Mouse (Mus musculus): Measurements from ENCODE around the gene Apol7b. TPM values are rescaled to one million over a fixed set of nuclear protein-coding genes. Genes with fewer than 3 reads are reported as not detected.
"Not testable (repeated sequence)": the region's sequence is repeated elsewhere in the genome, so short reads cannot be mapped to it uniquely, and the experiment has no call there.

The Apol7b gene
- total RNA-seq, 2 experiments from 2014 or later: 2.3 TPM; not detected in 1

- not testable (repeated sequence) for ATAC-seq (replicated peaks; ENCODE audit: low FRiP score, low TSS enrichment, poor library complexity, severe bottlenecking)
These were observed 53.5 kb downstream of the Apol7b start for GRCm38 (mm10) chr15:77393832-77394231.

- no peak for ATAC-seq (replicated peaks; ENCODE audit: low FRiP score, low TSS enrichment, poor library complexity, severe bottlenecking)
These were observed 59.8 kb downstream of the Apol7b start for GRCm38 (mm10) chr15:77387462-77387861.

GRCm38 (mm10) chr15:77384340-77385030 lies 62.8 kb downstream of the Apol7b start:
- no peak for ATAC-seq (replicated peaks; ENCODE audit: low FRiP score, low TSS enrichment, poor library complexity, severe bottlenecking)

GRCm38 (mm10) chr15:77382880-77383279 lies 64.4 kb downstream of the Apol7b start:
- ATAC-seq (replicated peaks; ENCODE audit: low FRiP score, low TSS enrichment, poor library complexity, severe bottlenecking): no peak

GRCm38 (mm10) chr15:77382271-77382850 lies 64.9 kb downstream of the Apol7b start:
- ATAC-seq (replicated peaks; ENCODE audit: low FRiP score, low TSS enrichment, poor library complexity, severe bottlenecking): no peak

- no peak for ATAC-seq (replicated peaks; ENCODE audit: low FRiP score, low TSS enrichment, poor library complexity, severe bottlenecking)
These were observed 65.8 kb downstream of the Apol7b start for GRCm38 (mm10) chr15:77381481-77381880.

GRCm38 (mm10) chr15:77379921-77380320 lies 67.4 kb downstream of the Apol7b start:
- no peak for ATAC-seq (replicated peaks; ENCODE audit: low FRiP score, low TSS enrichment, poor library complexity, severe bottlenecking)

GRCm38 (mm10) chr15:77377419-77377818 lies 69.9 kb downstream of the Apol7b start:
- no peak for ATAC-seq (replicated peaks; ENCODE audit: low FRiP score, low TSS enrichment, poor library complexity, severe bottlenecking)

GRCm38 (mm10) chr15:77376920-77377319 lies 70.4 kb downstream of the Apol7b start:
- no peak for ATAC-seq (replicated peaks; ENCODE audit: low FRiP score, low TSS enrichment, poor library complexity, severe bottlenecking)

Other genes starting within 250 kb of the Apol7b start
- 0.37 and 1.8 TPM in 2 replicates for gene Rbfox2, start 140.5 kb downstream of the Apol7b start, total RNA-seq (2014; fragmentation: Nextera tagmentation)
- gene Rbfox2, start 140.5 kb downstream of the Apol7b start, total RNA-seq (2017): 0.28 and 1.4 TPM in 2 replicates
- not detected in 2 replicates for gene Apol7a, start 48.4 kb downstream of the Apol7b start, total RNA-seq (2014; fragmentation: Nextera tagmentation)
- gene Apol7a, start 48.4 kb downstream of the Apol7b start, total RNA-seq (2017): not detected in 2 replicates
- not detected in 2 replicates for gene Apol9a, start 36.4 kb downstream of the Apol7b start, total RNA-seq (2014; fragmentation: Nextera tagmentation)
- 0.99 TPM in 1 of 2 replicates, not detected in the other for gene Apol9a, start 36.4 kb downstream of the Apol7b start, total RNA-seq (2017)
- not detected in 2 replicates for gene Apol10a, start 29.6 kb upstream of the Apol7b start, total RNA-seq (2014; fragmentation: Nextera tagmentation)
- gene Apol10a, start 29.6 kb upstream of the Apol7b start, total RNA-seq (2017): not detected in 2 replicates
- gene Apol11a, start 60.8 kb upstream of the Apol7b start, total RNA-seq (2014; fragmentation: Nextera tagmentation): not detected in 2 replicates
- gene Apol11a, start 60.8 kb upstream of the Apol7b start, total RNA-seq (2017): not detected in 2 replicates
- gene Apol7c, start 85.8 kb upstream of the Apol7b start, total RNA-seq (2014; fragmentation: Nextera tagmentation): not detected in 2 replicates
- gene Apol7c, start 85.8 kb upstream of the Apol7b start, total RNA-seq (2017): not detected in 2 replicates
- gene 1700025B11Rik, start 114.4 kb upstream of the Apol7b start, total RNA-seq (2014; fragmentation: Nextera tagmentation): not detected in 2 replicates
- gene 1700025B11Rik, start 114.4 kb upstream of the Apol7b start, total RNA-seq (2017): not detected in 2 replicates
- gene Apol10b, start 148.6 kb upstream of the Apol7b start, total RNA-seq (2014; fragmentation: Nextera tagmentation): not detected in 2 replicates
- not detected in 2 replicates for gene Apol10b, start 148.6 kb upstream of the Apol7b start, total RNA-seq (2017)
- not detected in 2 replicates for gene Gm36245, start 151.8 kb upstream of the Apol7b start, total RNA-seq (2014; fragmentation: Nextera tagmentation)
- not detected in 2 replicates for gene Gm36245, start 151.8 kb upstream of the Apol7b start, total RNA-seq (2017)
- gene Apol11b, start 195.8 kb upstream of the Apol7b start, total RNA-seq (2014; fragmentation: Nextera tagmentation): not detected in 2 replicates
- 0.52 TPM in 1 of 2 replicates, not detected in the other for gene Apol11b, start 195.8 kb upstream of the Apol7b start, total RNA-seq (2017)